Mouse (Mus musculus) kidney, embryonic 14.5 days (tissue): ENCODE data around the gene Qdpr. TPM values are rescaled to one million over a fixed set of nuclear protein-coding genes. Genes with fewer than 3 reads are reported as not detected.

ENCODE experiments used
- ATAC-seq: fragments of 200-750 bp; cut with Nextera tagmentation; 2 replicates; pipeline ENCODE4 v1.8.0; 2017; ENCODE audit warnings: moderate number of reproducible peaks, mild to moderate bottlenecking, moderate TSS enrichment, moderate library complexity; ENCODE audit not compliant: low FRiP score, low TSS enrichment
- H3K27ac ChIP-seq: fragments of 300-500 bp; sonication (generic); 2 replicates; pipeline ENCODE4 v1.5.1; 2014; ENCODE audit warnings: low read depth, mild to moderate bottlenecking, low read length, moderate library complexity, mixed read lengths
- H3K27me3 ChIP-seq: fragments of 300-500 bp; sonication (generic); 2 replicates; pipeline ENCODE4 v1.6.1; 2014; ENCODE audit warnings: mild to moderate bottlenecking, low read length; ENCODE audit not compliant: control insufficient read depth, insufficient read depth
- H3K36me3 ChIP-seq: fragments of 300-500 bp; sonication (generic); 2 replicates; pipeline ENCODE4 v1.6.1; 2014; ENCODE audit warnings: low read length, mixed read lengths; ENCODE audit not compliant: control insufficient read depth, insufficient read depth
- H3K4me1 ChIP-seq: fragments of 300-500 bp; sonication (generic); 2 replicates; pipeline ENCODE4 v1.6.1; 2014; ENCODE audit warnings: low read length, mixed read lengths; ENCODE audit not compliant: control insufficient read depth, insufficient read depth
- H3K4me2 ChIP-seq: fragments of 300-500 bp; sonication (generic); replicated peaks from 2 replicates; pipeline ENCODE4 v1.6.1; 2014; ENCODE audit warnings: low read depth, mild to moderate bottlenecking, low read length
- H3K4me3 ChIP-seq: fragments of 300-500 bp; sonication (generic); 2 replicates; pipeline ENCODE4 v1.5.1; 2014; ENCODE audit warnings: mild to moderate bottlenecking, low read length
- H3K9ac ChIP-seq: fragments of 300-500 bp; sonication (generic); 2 replicates; pipeline ENCODE4 v1.6.1; 2014; ENCODE audit warnings: low read depth, mild to moderate bottlenecking, low read length, moderate library complexity
- H3K9me3 ChIP-seq: fragments of 300-500 bp; sonication (generic); 2 replicates; pipeline ENCODE4 v1.6.1; 2016; ENCODE audit warnings: low read length; ENCODE audit not compliant: control insufficient read depth
- WGBS: fragments of 180-500 bp; shearing (Covaris S2); extraction: QIAGEN DNeasy Blood & Tissue Kit; methylation state at CpG from one replicate; pipeline ENCODE4 v1.1.7; 2014; 5-methylcytosine and 5-hydroxymethylcytosine counted together
- polyA plus RNA-seq: library from polyadenylated mRNA; unstranded; fragments of >200 nt; fragmentation: Nextera tagmentation; extraction: Ambion mirVana; gene quantifications from 2 replicates; pipeline ENCODE4 v1.2.1, GENCODE M21; 2014

Gene Qdpr
- polyA plus RNA-seq, 1 experiment from 2014 or later, result 146 TPM

DNA sequence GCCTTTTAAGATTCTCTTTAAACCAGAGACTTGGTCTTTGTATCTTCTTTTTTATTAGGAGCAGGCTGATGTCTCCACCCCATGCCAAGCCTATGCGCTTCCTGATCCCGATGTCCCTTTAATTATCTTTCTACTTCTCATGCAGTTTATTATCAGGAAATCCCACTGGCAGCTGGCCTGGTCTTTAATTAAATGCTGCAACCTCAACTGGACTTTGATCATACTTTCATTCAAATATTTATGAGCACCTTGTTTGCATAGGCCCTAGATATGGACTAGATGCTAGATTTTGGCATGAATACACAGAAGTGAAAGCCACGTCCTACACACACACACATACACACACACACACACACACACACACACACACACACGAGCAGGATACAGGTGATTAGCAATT lies 41.7 kb upstream of the Qdpr start:
- Histone ChIP-seq H3K36me3 (peaks cover 12% of the 10 kb centered on the region), H3K9me3 (no peaks in the 10 kb centered on the region), H3K27ac (no peak overlapping the region), H3K4me2 (no peak overlapping the region), H3K27me3 (no peaks in the 10 kb centered on the region), H3K9ac (no peak overlapping the region), H3K4me3 (no peak overlapping the region), H3K4me1 (peaks cover 14% of the 10 kb centered on the region)
- 65% methylated on average over 4 of the region's 4 CpGs for WGBS
- no peak for ATAC-seq

DNA sequence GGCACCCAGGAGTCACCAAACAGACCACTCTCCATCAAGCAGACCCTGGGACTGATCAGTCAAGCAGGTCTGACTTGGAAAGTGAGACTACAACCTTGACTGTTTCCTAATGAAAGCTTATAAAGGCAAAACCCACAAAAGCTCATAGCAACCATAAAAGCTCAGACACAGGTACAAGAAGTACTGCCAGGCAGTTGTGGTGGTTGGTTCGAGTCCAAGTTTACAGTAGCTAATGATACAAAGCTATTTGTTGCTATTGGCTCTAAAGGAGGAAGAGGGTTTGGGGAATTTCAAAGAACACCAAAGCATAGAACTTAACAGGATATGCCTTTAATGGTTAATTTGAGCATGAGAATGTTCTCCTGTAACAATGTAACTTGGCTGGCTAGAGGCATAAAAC lies 33.6 kb upstream of the Qdpr start:
- Histone ChIP-seq H3K4me3 (no peak overlapping the region), H3K4me1 (no peaks in the 10 kb centered on the region), H3K27me3 (no peaks in the 10 kb centered on the region), H3K36me3 (no peaks in the 10 kb centered on the region), H3K27ac (no peak overlapping the region), H3K4me2 (no peak overlapping the region), H3K9ac (no peak overlapping the region), H3K9me3 (no peaks in the 10 kb centered on the region)
- 85% methylated on average over 1 of the region's 1 CpGs for WGBS
- ATAC-seq, result no peak

DNA sequence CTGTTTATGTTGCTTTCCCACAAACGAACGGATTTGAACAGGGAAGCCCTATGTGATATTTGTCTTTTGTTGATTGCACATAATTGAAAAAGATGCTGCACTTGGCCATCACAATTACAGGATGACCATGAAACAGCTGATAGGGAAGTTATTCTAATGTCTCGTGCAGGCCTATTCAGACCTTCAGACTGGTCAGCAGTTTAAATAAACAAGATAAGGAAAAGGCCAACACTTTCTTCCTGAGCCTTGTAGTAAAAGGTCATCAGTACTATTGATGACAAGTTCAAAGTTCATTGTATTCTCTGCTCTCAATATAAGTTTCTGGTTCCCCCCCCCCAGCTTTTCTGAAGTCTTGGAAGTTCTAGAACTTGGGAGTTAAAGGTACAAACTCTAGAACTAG lies 32.6 kb upstream of the Qdpr start:
- H3K4me2 ChIP-seq, result no peak overlapping the region
- no peaks in the 10 kb centered on the region for H3K4me1 ChIP-seq
- no peak overlapping the region for H3K4me3 ChIP-seq
- no peaks in the 10 kb centered on the region for H3K36me3 ChIP-seq
- no peaks in the 10 kb centered on the region for H3K27me3 ChIP-seq
- no peaks in the 10 kb centered on the region for H3K9me3 ChIP-seq
- H3K9ac ChIP-seq, result no peak overlapping the region
- no peak overlapping the region for H3K27ac ChIP-seq
- 65% methylated on average over 3 of the region's 3 CpGs for whole genome bisulfite sequencing
- ATAC-seq, result no peak

DNA sequence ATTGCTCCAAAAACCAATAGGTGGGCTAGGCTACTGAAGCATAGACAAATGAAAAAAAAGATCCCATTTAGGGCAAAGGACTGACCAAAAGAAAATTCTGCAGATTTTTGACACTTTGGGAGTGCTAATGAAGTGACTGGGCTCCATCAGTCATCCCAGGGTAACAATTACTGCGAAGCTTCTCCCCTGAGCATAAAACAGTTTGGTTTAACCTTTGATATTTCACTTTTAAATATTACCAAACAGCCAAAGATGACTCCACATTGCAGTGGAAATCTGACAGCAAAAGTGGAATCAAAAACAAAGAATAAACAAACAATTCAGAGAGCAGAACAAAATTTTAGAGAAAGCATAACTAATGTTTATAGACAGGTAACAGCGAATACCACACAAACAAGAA lies 31.1 kb upstream of the Qdpr start:
- H3K4me2 ChIP-seq, result no peak overlapping the region
- WGBS, result 82% methylated on average over 2 of the region's 2 CpGs
- no peaks in the 10 kb centered on the region for H3K36me3 ChIP-seq
- H3K4me1 ChIP-seq, result 0 out of 2 replicates have a peak, but pooled peaks cover 5% of the 10 kb centered on the region
- H3K27ac ChIP-seq, result no peak overlapping the region
- no peak for ATAC-seq
- no peaks in the 10 kb centered on the region for H3K9me3 ChIP-seq
- H3K9ac ChIP-seq, result no peak overlapping the region
- H3K4me3 ChIP-seq, result no peak overlapping the region
- H3K27me3 ChIP-seq, result no peaks in the 10 kb centered on the region

DNA sequence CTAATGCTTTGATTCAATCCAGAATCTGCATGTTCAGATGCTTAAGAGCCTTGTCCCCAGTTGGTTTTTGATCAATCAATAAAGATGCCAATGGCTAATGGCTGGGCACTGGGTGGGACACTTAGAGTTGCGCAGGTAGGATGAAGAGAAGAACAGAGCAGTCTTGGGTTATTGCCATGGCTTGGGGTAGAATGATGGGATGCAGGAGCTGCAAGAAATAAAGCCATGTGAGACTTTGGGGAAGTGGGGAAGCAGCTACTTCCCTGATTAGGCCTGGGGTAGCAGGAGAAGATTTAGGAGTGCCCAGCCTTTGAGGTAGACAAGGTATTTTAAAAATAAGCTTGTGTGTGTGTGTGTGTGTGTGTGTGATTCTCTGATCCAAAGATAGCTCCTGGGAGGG lies 30.0 kb upstream of the Qdpr start:
- WGBS, result 84% methylated on average over 1 of the region's 1 CpGs
- no peak for ATAC-seq
- no peak overlapping the region for H3K4me2 ChIP-seq
- no peaks in the 10 kb centered on the region for H3K27me3 ChIP-seq
- H3K9me3 ChIP-seq, result no peaks in the 10 kb centered on the region
- H3K36me3 ChIP-seq, result no peaks in the 10 kb centered on the region
- H3K4me1 ChIP-seq, result 0 out of 2 replicates have a peak, but pooled peaks cover 5% of the 10 kb centered on the region
- no peak overlapping the region for H3K9ac ChIP-seq
- no peak overlapping the region for H3K27ac ChIP-seq
- no peak overlapping the region for H3K4me3 ChIP-seq

DNA sequence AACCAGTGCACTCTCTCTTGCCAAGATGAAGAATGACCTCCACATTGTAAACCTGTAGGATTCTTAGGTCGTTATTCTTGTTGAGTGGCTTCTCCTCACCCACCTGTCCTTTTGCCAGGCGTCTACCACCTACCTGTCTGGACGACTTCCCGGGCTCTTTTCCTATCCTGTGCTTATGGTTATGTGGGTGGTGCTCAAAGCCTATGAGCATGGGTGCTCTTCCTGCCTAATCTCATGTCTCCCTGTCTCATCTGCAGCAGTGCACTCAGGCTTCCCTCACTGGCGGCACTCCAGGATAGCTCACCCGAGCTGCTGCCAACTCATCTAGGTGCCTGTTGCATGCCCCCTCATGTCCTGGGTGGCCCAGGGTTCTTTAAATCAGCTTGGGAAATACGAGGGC lies 27.6 kb upstream of the Qdpr start:
- Histone ChIP-seq H3K9ac (no peak overlapping the region), H3K4me3 (no peak overlapping the region), H3K27me3 (no peaks in the 10 kb centered on the region), H3K36me3 (no peaks in the 10 kb centered on the region), H3K4me2 (no peak overlapping the region), H3K27ac (no peak overlapping the region), H3K4me1 (0 out of 2 replicates have a peak, but pooled peaks cover 5% of the 10 kb centered on the region), H3K9me3 (no peaks in the 10 kb centered on the region)
- no peak for ATAC-seq
- WGBS, result 81% methylated on average over 7 of the region's 7 CpGs

DNA sequence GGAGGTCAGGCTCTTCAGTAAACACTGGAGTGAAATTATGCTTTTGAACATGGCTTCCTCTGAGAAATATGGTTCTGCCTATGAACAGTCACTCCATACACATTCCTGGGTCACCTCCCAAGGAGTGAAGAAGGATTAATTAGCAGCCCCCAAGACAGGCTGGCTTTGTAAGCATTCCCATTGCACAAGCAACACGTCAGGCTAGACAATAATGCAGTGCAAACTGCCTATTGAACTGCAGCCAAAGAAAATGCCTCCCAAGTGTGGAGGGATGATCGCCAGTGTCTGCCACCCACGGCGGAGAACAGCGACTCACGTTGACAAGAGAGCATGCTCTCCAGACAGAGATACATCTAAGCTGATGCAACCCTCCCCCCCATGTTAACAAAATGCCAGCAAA lies 26.3 kb upstream of the Qdpr start:
- no peak overlapping the region for H3K4me3 ChIP-seq
- peak; percentile 43; the same call in 1 of the 2 replicates for ATAC-seq

DNA sequence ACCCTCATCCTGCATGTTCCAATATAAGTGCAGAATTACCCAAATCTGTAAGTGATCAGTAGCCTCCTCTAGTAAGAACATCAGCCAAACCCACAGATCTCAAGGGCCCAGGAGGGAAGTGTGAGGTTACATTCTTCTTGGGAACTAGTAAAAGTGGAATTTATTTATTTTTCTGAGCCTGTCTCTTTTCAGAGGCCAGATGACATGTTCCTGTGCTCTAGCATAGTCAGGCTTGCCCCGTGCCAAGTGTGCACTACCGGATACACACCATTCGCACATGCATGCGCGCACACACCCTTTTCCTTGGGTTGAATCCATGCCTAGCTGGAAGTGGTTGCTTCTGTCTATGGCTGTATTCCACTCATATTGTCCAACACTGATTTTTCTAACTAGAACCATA lies 25.7 kb upstream of the Qdpr start:
- no peak overlapping the region for H3K27ac ChIP-seq
- no peak for ATAC-seq

More for the DNA sequence above, 26.3 kb upstream of the Qdpr start:
- no peak overlapping the region for H3K27ac ChIP-seq
- H3K4me2 ChIP-seq, result no peak overlapping the region
- H3K9ac ChIP-seq, result no peak overlapping the region
- no peaks in the 10 kb centered on the region for H3K36me3 ChIP-seq
- 52% methylated on average over 6 of the region's 6 CpGs for WGBS
- H3K27me3 ChIP-seq, result no peaks in the 10 kb centered on the region
- H3K4me1 ChIP-seq, result 0 out of 2 replicates have a peak, but pooled peaks cover 5% of the 10 kb centered on the region
- no peaks in the 10 kb centered on the region for H3K9me3 ChIP-seq

DNA sequence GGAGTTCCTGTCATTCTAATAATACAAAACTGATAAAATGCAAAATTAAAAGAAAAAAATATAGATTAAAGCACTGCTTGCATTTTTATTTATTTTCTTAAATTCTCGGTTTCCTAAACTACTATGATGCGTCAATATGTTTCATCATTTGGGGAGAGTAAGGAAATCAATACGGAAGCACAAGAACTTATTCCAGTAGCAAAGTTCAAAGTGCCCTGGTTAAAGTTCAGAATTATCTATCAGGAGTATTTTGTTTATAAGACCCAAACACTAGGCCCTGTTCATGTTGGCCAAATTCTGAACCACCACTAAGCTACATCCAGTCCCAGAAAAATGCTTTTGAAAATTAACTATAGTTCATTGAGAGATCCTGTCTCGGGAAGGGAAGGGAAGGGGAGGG lies 24.7 kb upstream of the Qdpr start:
- no peak overlapping the region for H3K4me2 ChIP-seq
- no peak overlapping the region for H3K4me3 ChIP-seq
- no peak overlapping the region for H3K27ac ChIP-seq
- H3K27me3 ChIP-seq, result no peaks in the 10 kb centered on the region
- no peaks in the 10 kb centered on the region for H3K9me3 ChIP-seq
- no peak overlapping the region for H3K9ac ChIP-seq
- 65% methylated on average over 4 of the region's 4 CpGs for WGBS
- H3K36me3 ChIP-seq, result no peaks in the 10 kb centered on the region
- 0 out of 2 replicates have a peak, but pooled peaks cover 5% of the 10 kb centered on the region for H3K4me1 ChIP-seq
- ATAC-seq, result no peak

More for the DNA sequence above, 25.7 kb upstream of the Qdpr start:
- Histone ChIP-seq H3K4me3 (no peak overlapping the region), H3K27me3 (no peaks in the 10 kb centered on the region), H3K36me3 (no peaks in the 10 kb centered on the region), H3K9me3 (no peaks in the 10 kb centered on the region), H3K4me1 (0 out of 2 replicates have a peak, but pooled peaks cover 5% of the 10 kb centered on the region), H3K4me2 (no peak overlapping the region), H3K9ac (no peak overlapping the region)
- WGBS, result 92% methylated on average over 5 of the region's 5 CpGs
